In genomic region chr2:32876490-32877302, GRCm38 (mm10) we compare ENCODE assay signal across 8 mouse cellular contexts. TPM values are rescaled to one million over a fixed set of nuclear protein-coding genes. Genes with fewer than 3 reads are reported as not detected.
DNase-seq lines count a peak whose midpoint lies in the region; ATAC-seq and TF ChIP-seq lines count a peak whose summit lies in the region.

No protein-coding gene starts in this region.

- ATAC-seq in heart, embryonic 12.5 days (ENCODE audit: insufficient number of reproducible peaks, low FRiP score), result no peak
- no peak for ATAC-seq in monocyte, adult 5-6 weeks (replicated peaks; ENCODE audit: insufficient number of reproducible peaks, low FRiP score, low TSS enrichment, poor library complexity, severe bottlenecking)

- H3K27ac ChIP-seq in heart, embryonic 12.5 days (ENCODE audit: poor library complexity, severe bottlenecking), result peak overlapping the region; percentile 92
- H3K27ac ChIP-seq in bone marrow macrophage, adult 2 months (ENCODE audit: insufficient read depth, low read depth, low read length), result peak overlapping the region; percentile 65
- H3K27ac ChIP-seq in hindbrain, embryonic 10.5 days, result peak overlapping the region; percentile 95

- no peaks in the 10 kb centered on the region for H3K9me3 ChIP-seq in heart, embryonic 12.5 days (replicated peaks)
- H3K9me3 ChIP-seq in hindbrain, embryonic 10.5 days, result no peaks in the 10 kb centered on the region

- no peak for DNase-seq in heart, postnatal 25 days (ENCODE audit: low spot score)
- DNase-seq in hindbrain, embryonic 10.5 days (ENCODE audit: low spot score), result peak; percentile 46
- peak; percentile 46 for DNase-seq in lung, postnatal 10 days
- DNase-seq in adrenal gland, adult 8-10 months, result no peak
- no peak for DNase-seq in urinary bladder, postnatal 36 days (ENCODE audit: low spot score in 2 of 2)

- H3K4me3 ChIP-seq in heart, embryonic 12.5 days, result peak overlapping the region; percentile 76
- peak overlapping the region; percentile 88 for H3K4me3 ChIP-seq in bone marrow macrophage, adult 2 months (ENCODE audit: insufficient read depth, low read length)
- H3K4me3 ChIP-seq in hindbrain, embryonic 10.5 days, result peak overlapping the region; percentile 81

- peak overlapping the region; percentile 90 for H3K9ac ChIP-seq in heart, embryonic 12.5 days

- peaks cover 63% of the 10 kb centered on the region for H3K4me1 ChIP-seq in heart, embryonic 12.5 days (replicated peaks)
- peaks cover 50% of the 10 kb centered on the region for H3K4me1 ChIP-seq in bone marrow macrophage, adult 2 months (ENCODE audit: control insufficient read depth, insufficient read depth, low read length)
- H3K4me1 ChIP-seq in hindbrain, embryonic 10.5 days (replicated peaks), result peaks cover 79% of the 10 kb centered on the region

- peak overlapping the region; percentile 81 for H3K4me2 ChIP-seq in heart, embryonic 12.5 days

- no peak for TF ChIP-seq CTCF in bone marrow macrophage, adult 2 months (IDR thresholded peaks at IDR 0.05; ENCODE audit: low read depth, low read length)

- no peaks in the 10 kb centered on the region for H3K36me3 ChIP-seq in heart, embryonic 12.5 days
- H3K36me3 ChIP-seq in hindbrain, embryonic 10.5 days, result no peaks in the 10 kb centered on the region

- TF ChIP-seq POLR2A in bone marrow macrophage, adult 2 months (IDR thresholded peaks at IDR 0.05; ENCODE audit: borderline replicate concordance, low read depth, low read length), result no peak

- intact Hi-C loops in heart, postnatal 25 days (cut with DNase I), result loop anchor here (2.0 kb wide), 1 partner anchor 36 kb away; no protein-coding TSS in a partner anchor

- no peaks in the 10 kb centered on the region for H3K27me3 ChIP-seq in heart, embryonic 12.5 days (replicated peaks)
- H3K27me3 ChIP-seq in hindbrain, embryonic 10.5 days (ENCODE audit: insufficient read depth, poor library complexity, severe bottlenecking), result 0 out of 2 replicates have a peak, but pooled peaks cover 3% of the 10 kb centered on the region

- WGBS in heart, embryonic 12.5 days, result 2% methylated on average over 20 of the region's 20 CpGs
- 2% methylated on average over 20 of the region's 20 CpGs for WGBS in hindbrain, embryonic 10.5 days

RNA-seq across cellular contexts. Expression of gene Fam129b, which starts 0.8 kb away (rescaled TPM):
- 62.0 and 64.4 TPM in 2 replicates for polyA plus RNA-seq in heart, embryonic 12.5 days (2016; fragmentation: Nextera tagmentation; extraction: Ambion mirVana)
- 10 to 100 TPM; 23.8 to 31.9 TPM for total RNA-seq in heart, postnatal 25 days (2021)
- polyA plus RNA-seq in bone marrow macrophage, adult 2 months (2012; ENCODE audit: insufficient read depth, insufficient read length, missing spikeins), result 78.3 and 90.1 TPM in 2 replicates
- polyA plus RNA-seq in hindbrain, embryonic 10.5 days (2016; fragmentation: Nextera tagmentation; extraction: Ambion mirVana), result 34.3 and 36.1 TPM in 2 replicates
- 10 to 100 TPM; 18.7 to 35.3 (median 29.3) TPM for total RNA-seq in adrenal gland, adult 8-10 months (2022)
- 12.9 to 14.8 TPM (median 14.4 TPM) in 3 replicates for total RNA-seq in monocyte, adult 5-6 weeks (2017)

RNA-seq across cellular contexts. Expression of gene Stxbp1, which starts 29.7 kb away (rescaled TPM):
- 30.8 and 31.1 TPM in 2 replicates for polyA plus RNA-seq in heart, embryonic 12.5 days (2016; fragmentation: Nextera tagmentation; extraction: Ambion mirVana)
- 10 to 100 TPM; 11.0 to 11.7 TPM for total RNA-seq in heart, postnatal 25 days (2021)
- 17.1 and 17.7 TPM in 2 replicates for polyA plus RNA-seq in bone marrow macrophage, adult 2 months (2012; ENCODE audit: insufficient read depth, insufficient read length, missing spikeins)
- 40.1 and 63.3 TPM in 2 replicates for polyA plus RNA-seq in hindbrain, embryonic 10.5 days (2016; fragmentation: Nextera tagmentation; extraction: Ambion mirVana)
- 10 to 100 TPM; 23.8 to 50.5 (median 37.5) TPM for total RNA-seq in adrenal gland, adult 8-10 months (2022)
- total RNA-seq in monocyte, adult 5-6 weeks (2017), result 0.43 to 1.2 TPM (median 1.1 TPM) in 3 replicates

Comparison
In these comparisons a context has a peak if more than half of its experiments do, and no peak if none do; other contexts are left out.
1. DNase-seq: peak in hindbrain, embryonic 10.5 days (single experiment) and lung, postnatal 10 days (single experiment); none in heart, postnatal 25 days (single experiment), adrenal gland, adult 8-10 months (single experiment) and urinary bladder, postnatal 36 days (0 of 2).
2. Peak in every context shown above with its lines, with median percentiles within 50 percentile points of each other: H3K27ac ChIP-seq and H3K4me3 ChIP-seq.